Mouse (Mus musculus) intestine, postnatal 0 days (tissue): Measurements from ENCODE around the gene Ncoa1. TPM values are rescaled to one million over a fixed set of nuclear protein-coding genes. Genes with fewer than 3 reads are reported as not detected.
A peak's percentile ranks its signal among the peaks of the same experiment; 100 is the strongest.

ENCODE experiments used
- ATAC-seq: fragments of 200-750 bp; cut with Nextera tagmentation; 2 replicates; pipeline ENCODE4 v1.8.0; 2017; ENCODE audit warnings: mild to moderate bottlenecking, moderate TSS enrichment, moderate library complexity
- H3K27ac ChIP-seq: fragments of 300-500 bp; sonication (generic); 2 replicates; pipeline ENCODE4 v1.5.1; 2014; ENCODE audit warnings: mild to moderate bottlenecking, low read depth, low read length, moderate library complexity
- H3K27me3 ChIP-seq: fragments of 300-500 bp; sonication (generic); replicated peaks from 2 replicates; pipeline ENCODE4 v1.6.1; 2014; ENCODE audit warnings: low read length, mixed read lengths; ENCODE audit not compliant: control insufficient read depth, insufficient read depth
- H3K36me3 ChIP-seq: fragments of 300-500 bp; sonication (generic); 2 replicates; pipeline ENCODE4 v1.6.1; 2014; ENCODE audit warnings: mild to moderate bottlenecking, moderate library complexity; ENCODE audit not compliant: control insufficient read depth, insufficient read depth
- H3K4me1 ChIP-seq: fragments of 300-500 bp; sonication (generic); replicated peaks from 2 replicates; pipeline ENCODE4 v1.6.1; 2014; ENCODE audit warnings: antibody characterized with exemption, low read length, mixed read lengths; ENCODE audit not compliant: control insufficient read depth, insufficient read depth
- H3K4me2 ChIP-seq: fragments of 300-500 bp; sonication (generic); replicated peaks from 2 replicates; pipeline ENCODE4 v1.6.1; 2014; ENCODE audit warnings: low read depth, mild to moderate bottlenecking, moderate library complexity
- H3K4me3 ChIP-seq: fragments of 300-500 bp; sonication (generic); 2 replicates; pipeline ENCODE4 v1.5.1; 2014; ENCODE audit warnings: low read depth, low read length
- H3K9ac ChIP-seq: fragments of 300-500 bp; sonication (generic); 2 replicates; pipeline ENCODE4 v1.6.1; 2014; ENCODE audit warnings: mild to moderate bottlenecking, low read depth, low read length
- H3K9me3 ChIP-seq: fragments of 300-500 bp; sonication (generic); 2 replicates; pipeline ENCODE4 v1.6.1; 2016; ENCODE audit warnings: mixed run types; ENCODE audit not compliant: control insufficient read depth
- CTCF ChIP-seq: sonication (generic); IDR thresholded peaks from 2 replicates; pipeline ENCODE4 v1.5.1; 2016; ENCODE audit warnings: low read depth, mild to moderate bottlenecking, control low read depth, antibody characterized with exemption, moderate library complexity
- WGBS: fragments of 180-500 bp; shearing (Covaris S2); extraction: QIAGEN DNeasy Blood & Tissue Kit; methylation state at CpG from one replicate; pipeline ENCODE4 v1.1.7; 2014; 5-methylcytosine and 5-hydroxymethylcytosine counted together
- polyA plus RNA-seq: library from polyadenylated mRNA; unstranded; fragments of >200 nt; fragmentation: Nextera tagmentation; extraction: Ambion mirVana; gene quantifications from 2 replicates; pipeline ENCODE4 v1.2.1, GENCODE M21; 2015

Ncoa1 gene
- polyA plus RNA-seq, 1 experiment from 2014 or later: 6.6 TPM

DNA sequence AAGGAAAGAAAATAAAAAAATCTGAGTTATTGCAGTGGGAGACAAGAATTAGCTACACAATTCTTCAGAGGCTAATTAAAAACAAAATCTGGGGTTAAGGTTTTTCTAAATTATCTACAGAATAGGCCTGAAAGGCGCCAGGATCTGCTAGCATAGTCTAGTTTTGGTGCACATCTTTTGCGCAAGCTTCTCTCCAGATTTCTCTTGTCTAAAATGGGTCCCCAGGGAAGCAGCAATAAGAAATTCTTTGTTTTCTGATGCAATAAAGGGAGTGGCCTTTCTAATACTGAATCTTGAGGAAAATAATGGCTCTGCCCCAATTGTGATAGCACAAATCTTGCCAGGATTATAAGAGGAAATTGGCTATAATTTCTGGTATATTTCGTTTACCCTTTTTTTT, 93.9 kb downstream of the Ncoa1 start:
- H3K27me3 ChIP-seq: no peaks in the 10 kb centered on the region
- 85% methylated on average over 3 of the region's 3 CpGs for WGBS
- TF ChIP-seq CTCF: no peak
- ATAC-seq: no peak
- no peak overlapping the region for H3K27ac ChIP-seq
- 0 out of 2 replicates have a peak, but pooled peaks cover 12% of the 10 kb centered on the region for H3K4me1 ChIP-seq
- H3K4me3 ChIP-seq: no peak overlapping the region
- no peaks in the 10 kb centered on the region for H3K9me3 ChIP-seq
- no peak overlapping the region for H3K4me2 ChIP-seq
- no peaks in the 10 kb centered on the region for H3K36me3 ChIP-seq
- H3K9ac ChIP-seq: no peak overlapping the region

DNA sequence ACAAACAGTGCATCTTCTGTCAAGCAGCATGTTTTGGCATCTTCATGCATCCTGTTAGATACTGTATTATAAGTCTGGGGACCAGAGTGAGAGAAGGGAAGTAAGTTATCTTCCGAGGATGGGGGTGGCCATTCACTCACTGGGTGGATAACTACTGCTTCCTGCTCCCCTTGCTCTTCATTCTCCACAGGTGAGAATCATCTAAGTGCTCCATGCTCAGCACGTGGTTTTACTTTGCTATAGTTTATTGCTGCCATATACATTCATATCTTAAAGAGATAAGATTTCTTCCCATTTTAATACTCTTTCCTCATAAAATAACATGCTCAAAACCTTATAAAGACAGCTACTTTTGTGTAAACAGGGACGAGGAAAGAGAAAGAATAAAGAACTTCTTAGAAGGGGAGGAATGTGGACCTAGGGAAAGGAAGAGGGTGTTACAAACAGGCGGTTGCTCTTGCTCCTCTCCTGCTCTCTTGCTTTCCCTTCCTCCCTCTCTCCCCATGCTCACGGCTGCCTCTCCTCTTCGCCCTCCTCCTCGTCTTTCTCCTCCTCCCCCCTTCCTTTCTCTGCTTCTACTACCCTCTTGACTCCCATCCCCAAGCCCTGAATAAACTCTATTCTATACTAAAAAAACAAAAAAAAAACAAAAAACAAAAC, 97.6 kb downstream of the Ncoa1 start:
- H3K9me3 ChIP-seq: no peaks in the 10 kb centered on the region
- no peaks in the 10 kb centered on the region for H3K27me3 ChIP-seq
- 0 out of 2 replicates have a peak, but pooled peaks cover 3% of the 10 kb centered on the region for H3K4me1 ChIP-seq
- ATAC-seq: peak; percentile 85
- TF ChIP-seq CTCF: no peak
- WGBS: 19% methylated on average over 7 of the region's 7 CpGs
- peak overlapping the region; percentile 56 for H3K4me2 ChIP-seq
- no peaks in the 10 kb centered on the region for H3K36me3 ChIP-seq
- no peak overlapping the region for H3K27ac ChIP-seq
- H3K4me3 ChIP-seq: no peak overlapping the region
- no peak overlapping the region for H3K9ac ChIP-seq

DNA sequence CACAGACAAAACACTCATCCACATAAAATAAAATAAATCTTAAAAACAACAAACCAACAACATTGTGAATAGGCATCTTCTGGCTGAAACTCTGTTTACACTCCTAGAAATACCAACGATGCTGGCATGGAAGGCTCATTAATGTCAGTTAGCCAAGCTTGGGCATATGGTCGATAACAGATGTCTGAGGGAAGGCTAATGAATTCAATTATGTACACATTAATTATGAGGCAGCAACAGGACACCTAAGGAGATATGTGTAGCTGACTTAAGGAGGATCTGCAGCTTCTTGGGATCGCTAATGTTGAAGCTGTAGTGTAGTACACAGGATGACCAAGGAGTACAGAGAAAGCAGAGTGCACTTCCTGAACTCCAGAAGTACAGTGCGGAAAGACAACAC, 100.5 kb downstream of the Ncoa1 start:
- Histone ChIP-seq H3K4me1 (0 out of 2 replicates have a peak, but pooled peaks cover 3% of the 10 kb centered on the region), H3K36me3 (no peaks in the 10 kb centered on the region), H3K4me2 (no peak overlapping the region), H3K4me3 (no peak overlapping the region), H3K9me3 (no peaks in the 10 kb centered on the region), H3K27me3 (no peaks in the 10 kb centered on the region), H3K9ac (no peak overlapping the region), H3K27ac (no peak overlapping the region)
- 87% methylated on average over 4 of the region's 4 CpGs for WGBS
- no peak for ATAC-seq
- TF ChIP-seq CTCF: no peak

DNA sequence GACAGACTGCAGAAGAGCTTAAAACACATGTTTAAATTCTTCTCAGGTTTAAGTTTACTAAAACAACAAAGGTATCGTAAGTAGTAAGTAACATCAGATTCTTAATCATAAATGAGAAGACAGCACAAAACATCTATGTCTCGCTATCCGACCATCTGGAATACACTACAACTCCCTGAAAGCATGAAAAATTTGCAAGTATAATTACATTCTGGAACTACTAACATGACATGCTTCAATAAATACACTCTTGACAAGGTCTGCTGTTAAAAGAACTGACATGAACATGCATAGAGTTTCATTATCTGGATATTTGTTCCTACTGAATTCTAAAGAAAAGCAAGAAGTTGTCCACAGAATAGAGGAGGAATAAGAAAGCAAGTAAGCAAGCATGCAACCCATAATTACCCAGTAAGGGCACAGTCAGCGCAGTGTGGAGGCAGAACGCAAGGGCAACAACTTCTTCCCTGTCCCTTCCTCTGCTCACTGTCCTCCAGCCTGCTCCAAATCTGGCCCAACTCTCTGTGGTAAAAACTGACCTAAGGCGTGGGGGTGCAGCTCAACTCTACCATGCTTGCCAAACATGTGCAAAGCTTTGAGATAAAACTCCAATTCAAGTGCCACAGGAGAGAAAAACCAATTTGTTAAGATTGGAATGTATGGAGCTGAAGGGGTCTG, 102.0 kb downstream of the Ncoa1 start:
- TF ChIP-seq CTCF: no peak
- Histone ChIP-seq H3K4me2 (no peak overlapping the region), H3K27ac (no peak overlapping the region), H3K36me3 (no peaks in the 10 kb centered on the region), H3K4me3 (no peak overlapping the region), H3K27me3 (no peaks in the 10 kb centered on the region), H3K4me1 (0 out of 2 replicates have a peak, but pooled peaks cover 3% of the 10 kb centered on the region), H3K9ac (no peak overlapping the region), H3K9me3 (no peaks in the 10 kb centered on the region)
- no peak for ATAC-seq
- WGBS: 82% methylated on average over 6 of the region's 6 CpGs

DNA sequence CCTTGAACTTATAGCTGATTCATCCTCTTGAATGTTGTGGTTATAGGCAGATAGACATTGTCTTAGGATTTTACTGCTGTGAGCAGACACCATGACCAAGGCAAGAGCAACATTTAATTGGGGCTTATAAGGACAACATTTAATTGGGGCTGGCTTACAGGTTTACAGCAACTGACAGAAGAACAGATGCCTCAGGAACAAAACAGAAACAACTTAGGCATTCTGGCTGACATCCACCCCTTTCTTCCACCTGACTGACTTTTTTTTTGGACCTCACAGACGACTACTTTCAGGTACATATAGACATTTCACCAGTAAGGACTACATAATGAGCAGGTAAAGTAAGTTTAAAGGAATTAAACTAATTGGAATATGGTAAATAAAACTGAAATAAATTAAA, 105.6 kb downstream of the Ncoa1 start:
- Histone ChIP-seq H3K4me1 (no peaks in the 10 kb centered on the region), H3K4me3 (no peak overlapping the region), H3K9me3 (no peaks in the 10 kb centered on the region), H3K4me2 (no peak overlapping the region), H3K27ac (no peak overlapping the region), H3K9ac (no peak overlapping the region), H3K27me3 (no peaks in the 10 kb centered on the region), H3K36me3 (no peaks in the 10 kb centered on the region)
- WGBS: 87% methylated on average over 1 of the region's 1 CpGs
- no peak for TF ChIP-seq CTCF
- no peak for ATAC-seq

DNA sequence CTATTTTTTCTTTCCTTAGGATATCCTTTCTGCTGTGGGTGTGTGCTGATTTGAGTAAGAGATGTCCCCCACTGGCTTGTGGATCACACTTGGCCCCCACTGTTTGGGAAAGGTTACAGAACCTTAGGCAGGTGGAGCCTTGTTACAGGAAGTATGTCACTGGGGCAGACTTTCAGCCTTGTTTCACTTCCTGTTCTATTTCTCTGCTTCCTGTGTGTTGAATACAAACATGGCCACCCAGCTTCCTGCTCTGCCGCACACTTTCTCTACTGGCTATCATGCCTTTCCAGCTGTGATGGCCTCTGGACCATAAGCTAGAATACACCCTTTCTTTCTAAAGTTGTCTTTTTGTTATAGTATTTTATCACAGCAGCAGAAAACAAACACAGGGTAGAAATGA, 111.0 kb downstream of the Ncoa1 start:
- no peak for TF ChIP-seq CTCF
- H3K9me3 ChIP-seq: no peaks in the 10 kb centered on the region
- WGBS: 84% methylated on average over 1 of the region's 1 CpGs
- no peaks in the 10 kb centered on the region for H3K36me3 ChIP-seq
- H3K4me3 ChIP-seq: no peak overlapping the region
- H3K4me2 ChIP-seq: no peak overlapping the region
- no peaks in the 10 kb centered on the region for H3K27me3 ChIP-seq
- H3K27ac ChIP-seq: no peak overlapping the region
- no peaks in the 10 kb centered on the region for H3K4me1 ChIP-seq
- ATAC-seq: no peak
- H3K9ac ChIP-seq: no peak overlapping the region
